Mouse (Mus musculus): ENCODE measurements around the gene Npnt.

DNA sequence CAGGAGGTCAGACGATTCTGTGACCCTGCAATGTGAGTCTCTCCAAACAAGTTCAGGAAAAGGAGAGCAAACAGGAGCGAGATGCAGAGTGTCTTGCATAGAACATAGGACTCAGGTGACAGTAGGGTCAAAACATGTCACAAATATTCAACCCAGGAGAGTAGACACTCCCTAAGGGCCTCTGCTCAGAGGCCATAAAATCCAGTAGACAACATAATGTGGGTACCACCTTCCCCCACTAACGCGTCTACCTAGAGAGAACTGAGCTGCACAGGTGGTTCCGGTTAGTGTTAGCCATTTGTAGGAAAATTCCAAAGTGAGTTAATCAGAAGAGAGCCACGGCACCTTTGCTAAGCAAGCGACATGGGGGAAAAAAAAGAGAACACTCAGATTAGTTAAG, 5.9 kb downstream of the Npnt start:
- no peak for TF ChIP-seq CHD2 (IDR thresholded peaks at IDR 0.05; ENCODE audit: low read depth, low read length)
- TF ChIP-seq ZNF384 (IDR thresholded peaks at IDR 0.05; ENCODE audit: low read depth, low read length) = no peak
- TF ChIP-seq MAFK (IDR thresholded peaks at IDR 0.05; ENCODE audit: insufficient read depth, low read depth, low read length) = no peak
- TF ChIP-seq ZC3H11A (IDR thresholded peaks at IDR 0.05; ENCODE audit: borderline replicate concordance, low read depth, low read length) = no peak

Measured in ES-E14 (cell line).